Mouse (Mus musculus): ENCODE results near the gene Slc6a15.

- TF ChIP-seq CTCF (IDR thresholded peaks at IDR 0.05; ENCODE audit: extremely low read depth, insufficient read depth, insufficient read length, insufficient replicate concordance) (no peak), POLR2A (IDR thresholded peaks at IDR 0.05; ENCODE audit: low read depth, low read length) (no peak)
Observed at GRCm38 (mm10) chr10:103368296-103369080, 905 bp downstream of the Slc6a15 start.
